Mouse (Mus musculus) layer of hippocampus, adult 6 months (tissue): ENCODE data around the gene Mtrex. TPM values are rescaled to one million over a fixed set of nuclear protein-coding genes. Genes with fewer than 3 reads are reported as not detected.

ENCODE experiments used
- long read RNA-seq, 2 experiments: library from polyadenylated mRNA; unstranded; transcript quantifications; one replicate each; pipeline ENCODE4 v2.0.0; 2019 to 2020
- polyA plus RNA-seq: library from polyadenylated mRNA; unstranded; fragments of <200 nt; fragmentation: Nextera tagmentation; gene quantifications from 2 replicates; pipeline ENCODE4 v1.2.3, GENCODE M21; 2021

Gene Mtrex
- 19.1 and 22.0 TPM in 2 replicates for polyA plus RNA-seq
- long read RNA-seq, experiment 1, transcript Mtrex-201 (27 exons, 3,689 nt), result major isoform, 26 of 47 reads
- long read RNA-seq, experiment 1, partial matches to known transcripts, result 19 of 47 reads
- long read RNA-seq, experiment 1, other reads (novel, unspliced or antisense), result 1 of 47 reads
- long read RNA-seq, experiment 2, transcript Mtrex-201 (27 exons, 3,689 nt), result major isoform, 229 of 261 reads
- long read RNA-seq, experiment 2, partial matches to known transcripts, result 16 of 261 reads
- long read RNA-seq, experiment 2, other reads (novel, unspliced or antisense), result 16 of 261 reads

DNA sequence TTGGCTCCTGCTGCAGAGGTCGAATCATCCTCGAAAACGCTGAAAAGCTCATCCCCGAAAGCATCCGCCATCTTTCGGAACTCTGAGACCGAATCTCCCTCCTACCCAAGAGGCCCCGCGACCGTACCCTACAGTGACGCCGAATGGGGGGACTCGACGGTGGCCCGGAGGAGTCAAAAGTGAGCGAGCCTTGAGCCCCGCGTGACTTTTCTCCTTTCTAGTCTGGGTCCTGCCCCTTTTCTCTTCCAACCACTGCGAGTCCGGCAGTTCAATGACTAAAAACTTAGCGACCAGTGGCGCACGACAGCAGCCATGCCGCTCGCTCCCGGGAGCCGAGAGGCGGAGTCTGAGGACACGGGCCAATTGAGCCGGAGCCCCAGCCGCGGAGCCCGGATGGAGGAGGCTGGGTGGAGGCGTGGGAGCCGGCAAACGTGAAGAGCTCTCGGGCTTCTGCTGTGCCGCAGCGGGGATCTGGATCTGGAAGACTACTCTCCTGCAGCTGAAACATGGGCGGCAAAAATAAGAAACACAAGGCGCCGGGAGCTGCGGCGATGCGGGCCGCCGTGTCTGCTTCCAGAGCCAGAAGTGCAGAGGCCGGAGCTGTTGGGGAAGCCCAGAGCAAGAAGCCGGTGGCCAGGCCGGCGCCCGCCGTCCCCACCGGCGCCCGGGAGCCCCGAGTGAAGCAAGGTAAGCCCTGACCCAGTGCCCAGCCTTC lies at the start of gene Mtrex, which contains the start of gene Dhx29:
Gene Mtrex, minus strand, starts transcription at position 112 of the 715 bp plus-strand sequence.
Gene Dhx29, plus strand, starts transcription at position 168 of the 715 bp plus-strand sequence.

Other genes starting within 250 kb of the Mtrex start
- 58.1 and 59.7 TPM in 2 replicates for gene Plpp1, start 126.6 kb downstream of the Mtrex start, polyA plus RNA-seq
- gene Dhx29, start 56 bp upstream of the Mtrex start, polyA plus RNA-seq, result 12.6 and 14.9 TPM in 2 replicates
- gene Ccno, start 60.4 kb upstream of the Mtrex start, polyA plus RNA-seq, result 3.2 and 4.1 TPM in 2 replicates
- gene Mcidas, start 66.4 kb upstream of the Mtrex start, polyA plus RNA-seq, result 0.26 and 0.33 TPM in 2 replicates
- not detected in 2 replicates for gene Cdc20b, start 107.7 kb upstream of the Mtrex start, polyA plus RNA-seq
- 9.5 and 30.1 TPM in 2 replicates for gene Gpx8, start 119.0 kb upstream of the Mtrex start, polyA plus RNA-seq
- gene Gzma, start 173.6 kb upstream of the Mtrex start, polyA plus RNA-seq, result not detected in 2 replicates